Mouse (Mus musculus): Measurements from ENCODE around the gene Nradd. TPM values are rescaled to one million over a fixed set of nuclear protein-coding genes. Genes with fewer than 3 reads are reported as not detected.

Nradd gene
- total RNA-seq, 2 experiments from 2014 or later: 2.1 to 2.6 TPM

GRCm38 (mm10) chr9:110617081-110617480 lies 7.2 kb downstream of the Nradd start:
- DNase-seq (ENCODE audit: low spot score in 2 of 2): no peak

GRCm38 (mm10) chr9:110611471-110611870 lies 12.8 kb downstream of the Nradd start:
- DNase-seq (ENCODE audit: low spot score in 2 of 2): no peak

- DNase-seq (ENCODE audit: low spot score in 2 of 2): no peak
Observed at GRCm38 (mm10) chr9:110583521-110583920, 40.7 kb downstream of the Nradd start.

GRCm38 (mm10) chr9:110582161-110582560 lies 42.1 kb downstream of the Nradd start:
- no peak for DNase-seq (ENCODE audit: low spot score in 2 of 2)

Small RNA genes lying within 50 kb of the gene (microRNA-seq; reads per million reads assigned to microRNA genes)
- 0 to 0.90 reads per million in 2 experiments for gene Mir8107

Other genes starting within 250 kb of the Nradd start
- 10 to 100 TPM; 47.8 to 49.2 TPM for gene Ptpn23, start 216.2 kb downstream of the Nradd start, total RNA-seq (2021)
- not detected for gene Ngp, start 204.7 kb downstream of the Nradd start, total RNA-seq (2021)
- gene Klhl18, start 147.8 kb downstream of the Nradd start, total RNA-seq (2021): 10 to 100 TPM; 23.3 to 24.8 TPM
- gene Kif9, start 147.5 kb downstream of the Nradd start, total RNA-seq (2021): 1 to 10 TPM; 3.8 to 5.1 TPM
- gene Setd2, start 91.9 kb downstream of the Nradd start, total RNA-seq (2021): 10 to 100 TPM; 68.1 to 68.3 TPM
- 1 to 10 TPM; 7.8 to 9.4 TPM for gene Nbeal2, start 29.7 kb upstream of the Nradd start, total RNA-seq (2021)
- 10 to 100 TPM; 40.1 to 47.1 TPM for gene Ccdc12, start 32.1 kb upstream of the Nradd start, total RNA-seq (2021)
- not detected for gene Myl3, start 117.4 kb upstream of the Nradd start, total RNA-seq (2021)
- 1 to 10 TPM; 5.6 to 6.5 TPM for gene Pth1r, start 122.7 kb upstream of the Nradd start, total RNA-seq (2021)
- not detected for gene Prss42, start 173.7 kb upstream of the Nradd start, total RNA-seq (2021)
- not detected for gene Prss44, start 189.5 kb upstream of the Nradd start, total RNA-seq (2021)
- gene Prss43, start 202.2 kb upstream of the Nradd start, total RNA-seq (2021): under 1 TPM; 0.21 to 0.55 TPM
- under 1 TPM; 0.31 to 0.65 TPM for gene Prss45, start 210.1 kb upstream of the Nradd start, total RNA-seq (2021)
- gene Prss46, start 220.1 kb upstream of the Nradd start, total RNA-seq (2021): under 1 TPM in 1 of 2 experiments, not detected in 1; 0.31 TPM
- under 1 TPM in 1 of 2 experiments, not detected in 1; 0.36 TPM for gene Prss50, start 233.5 kb upstream of the Nradd start, total RNA-seq (2021)

Measured in layer of hippocampus, postnatal 14 days (tissue).